ENCODE assay signal across 7 mouse cellular contexts in the genomic region with DNA sequence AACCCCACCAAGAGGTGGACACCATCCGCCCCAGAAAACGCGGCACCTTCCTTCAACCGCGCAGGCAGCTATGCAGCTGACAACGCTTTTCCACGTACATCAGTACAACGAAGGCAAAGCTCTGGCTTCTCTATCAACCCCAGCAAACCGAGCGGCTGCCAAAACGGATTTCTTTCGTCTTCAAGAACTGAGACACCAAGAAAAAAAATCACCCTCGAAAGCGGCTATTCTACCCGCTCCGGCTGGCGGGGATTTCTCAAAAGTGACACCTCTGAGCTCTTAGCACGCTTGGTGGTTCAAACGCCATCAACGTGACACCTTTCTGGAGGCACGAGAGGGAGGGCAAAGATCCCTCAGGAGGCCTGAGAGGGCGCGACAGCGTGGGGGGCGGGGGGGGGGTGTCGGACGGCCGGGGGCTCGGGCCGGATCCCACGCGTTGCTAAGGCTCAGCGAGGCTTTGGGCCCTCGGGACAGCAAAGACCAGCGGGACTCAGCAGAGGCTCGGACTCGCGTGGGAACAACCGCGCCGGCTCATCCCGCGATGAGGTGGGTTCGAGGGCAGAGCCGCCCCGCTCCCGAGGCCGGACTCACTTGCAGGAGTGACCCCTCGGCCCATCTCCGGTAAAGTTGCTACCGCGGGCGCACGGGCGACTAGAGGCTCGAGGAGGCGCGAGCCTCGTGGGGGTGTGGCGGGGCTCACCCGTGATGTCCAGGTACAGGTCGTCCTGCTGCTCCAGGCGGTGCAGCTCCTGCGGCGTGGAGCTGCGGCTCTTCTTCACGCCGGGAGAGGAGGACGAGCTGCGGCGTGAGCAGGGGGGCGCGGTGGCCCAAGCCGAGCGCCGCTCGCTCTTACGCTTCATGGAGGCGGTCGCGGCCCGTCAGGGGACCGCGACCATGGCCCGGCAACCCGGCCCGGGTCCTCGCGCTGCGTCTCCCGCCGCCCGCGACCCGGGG. TPM values are rescaled to one million over a fixed set of nuclear protein-coding genes. Genes with fewer than 3 reads are reported as not detected.
DNase-seq lines count a peak whose midpoint lies in the region; ATAC-seq and TF ChIP-seq lines count a peak whose summit lies in the region.

No protein-coding gene starts in this region.

- H3K27ac ChIP-seq in brown adipose tissue, adult 24 weeks (replicated peaks; ENCODE audit: low read depth, low read length) = no peak overlapping the region
- H3K27ac ChIP-seq in kidney, postnatal 0 days = no peak overlapping the region

- peak overlapping the region; percentile 100 for H3K4me2 ChIP-seq in kidney, postnatal 0 days (ENCODE audit: low read length)

- under 1% methylated on average over 92 of the region's 95 CpGs for WGBS in kidney, postnatal 0 days

- peak; percentile 70 for ATAC-seq in kidney, postnatal 0 days (replicated peaks; ENCODE audit: low FRiP score, low read depth)

- no peak for TF ChIP-seq CTCF in kidney, postnatal 0 days (IDR thresholded peaks at IDR 0.05; ENCODE audit: low read depth)

- no peaks in the 10 kb centered on the region for H3K27me3 ChIP-seq in kidney, postnatal 0 days (ENCODE audit: insufficient read depth, low read length)

- peak overlapping the region; percentile 66 for H3K4me3 ChIP-seq in brown adipose tissue, adult 24 weeks (ENCODE audit: insufficient read depth, low read depth, low read length)
- peak overlapping the region; percentile 77 for H3K4me3 ChIP-seq in kidney, postnatal 0 days (replicated peaks; ENCODE audit: low read depth, low read length)

- H3K36me3 ChIP-seq in kidney, postnatal 0 days (ENCODE audit: insufficient read depth, low read length) = no peaks in the 10 kb centered on the region

- peaks cover 3% of the 10 kb centered on the region; the same call in 1 of the 2 replicates for H3K4me1 ChIP-seq in brown adipose tissue, adult 24 weeks (ENCODE audit: control insufficient read depth, insufficient read depth, insufficient read length, low read length)
- H3K4me1 ChIP-seq in kidney, postnatal 0 days (replicated peaks; ENCODE audit: insufficient read depth, low read length) = peaks cover 14% of the 10 kb centered on the region; the same call in 1 of the 2 replicates

- DNase-seq in 3134 (ENCODE audit: extremely low read depth, insufficient read length, low spot score) (peak; percentile 42), A20 (ENCODE audit: low read depth, low spot score) (peak; percentile 71)
- peak; percentile 27 to 31 for DNase-seq in frontal cortex, postnatal 36 days (ENCODE audit: low spot score in 2 of 2)
- peak; percentile 37 for DNase-seq in kidney, postnatal 0 days (ENCODE audit: low spot score)
- DNase-seq in lung, postnatal 14 days = peak; percentile 9
- peak; percentile 19 for DNase-seq in right cerebral cortex, postnatal 25 days

- H3K9me3 ChIP-seq in kidney, postnatal 0 days (replicated peaks; ENCODE audit: low read length) = no peaks in the 10 kb centered on the region

- peak overlapping the region; percentile 65 for H3K9ac ChIP-seq in kidney, postnatal 0 days (ENCODE audit: low read depth, low read length)

RNA-seq across cellular contexts. Expression of gene Cdc14b, which starts 0.9 kb away (rescaled TPM):
- 3.1 and 6.9 TPM in 2 replicates for polyA plus RNA-seq in brown adipose tissue, adult 24 weeks (2012; ENCODE audit: insufficient read depth, insufficient read length, missing spikeins)
- polyA plus RNA-seq in kidney, postnatal 0 days (2015; fragmentation: Nextera tagmentation; extraction: Ambion mirVana) = 7.3 and 8.5 TPM in 2 replicates

RNA-seq across cellular contexts. Expression of gene Aaed1, which starts 38.3 kb away (rescaled TPM):
- 58.9 and 62.9 TPM in 2 replicates for polyA plus RNA-seq in brown adipose tissue, adult 24 weeks (2012; ENCODE audit: insufficient read depth, insufficient read length, missing spikeins)
- polyA plus RNA-seq in kidney, postnatal 0 days (2015; fragmentation: Nextera tagmentation; extraction: Ambion mirVana) = 53.9 and 56.2 TPM in 2 replicates

Comparison
In these comparisons a context has a peak if more than half of its experiments do, and no peak if none do; other contexts are left out.
1. DNase-seq: peak in every context shown above with its lines; median percentile 71 in A20; 42 in 3134; 37 in kidney, postnatal 0 days; 29 in frontal cortex, postnatal 36 days; 19 in right cerebral cortex, postnatal 25 days; 9 in lung, postnatal 14 days.